Mouse (Mus musculus): ENCODE measurements at regions not wholly inside any gene's neighbourhood (a gene's known extent, or its start where the extent isn't known, plus 50 kb on each side); places are given as distances from the start of the nearest gene placed in this dataset.

- DNase-seq (ENCODE audit: extremely low spot score, low spot score) = no peak
- no peaks in the 10 kb centered on the region for H3K36me3 ChIP-seq (replicated peaks)
- WGBS = 94% methylated on average over 6 of the region's 6 CpGs
- H3K4me3 ChIP-seq = no peak overlapping the region
- no peaks in the 10 kb centered on the region for H3K9me3 ChIP-seq
- H3K4me1 ChIP-seq = no peaks in the 10 kb centered on the region
- H3K27me3 ChIP-seq (ENCODE audit: poor library complexity, severe bottlenecking) = no peaks in the 10 kb centered on the region
- no peak overlapping the region for H3K27ac ChIP-seq
Observed at GRCm38 (mm10) chr12:9091951-9092350, 62.2 kb downstream of the Ttc32 start.

GRCm38 (mm10) chr12:9095061-9095460 is 65.3 kb downstream of the Ttc32 start:
- H3K4me1 ChIP-seq = no peaks in the 10 kb centered on the region
- H3K36me3 ChIP-seq (replicated peaks) = no peaks in the 10 kb centered on the region
- H3K9me3 ChIP-seq = no peaks in the 10 kb centered on the region
- H3K4me3 ChIP-seq = no peak overlapping the region
- no peak for DNase-seq (ENCODE audit: extremely low spot score, low spot score)
- H3K27me3 ChIP-seq (ENCODE audit: poor library complexity, severe bottlenecking) = no peaks in the 10 kb centered on the region
- H3K27ac ChIP-seq = no peak overlapping the region

DNA sequence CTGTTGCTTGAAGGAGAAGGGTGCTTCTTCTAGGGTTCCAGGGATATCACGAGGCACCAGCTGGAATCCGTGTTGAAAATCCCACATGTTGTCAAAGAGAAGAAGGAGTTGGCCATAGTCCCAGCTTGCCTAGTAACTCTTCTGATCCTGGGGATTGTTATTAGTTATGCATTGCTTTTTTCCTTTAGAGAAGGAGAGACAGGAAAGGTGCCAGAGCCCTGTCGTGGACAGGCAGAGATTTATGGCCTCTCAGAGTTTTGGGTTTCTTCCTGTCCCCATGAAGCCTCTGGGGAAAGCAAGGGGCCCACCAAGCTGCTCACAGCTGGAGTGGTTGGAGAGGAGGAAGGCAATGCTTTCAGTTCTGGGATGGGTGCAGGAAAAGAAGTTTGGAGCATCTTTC is 76.6 kb downstream of the Ttc32 start:
- Histone ChIP-seq H3K4me3 (no peak overlapping the region), H3K27me3 (ENCODE audit: poor library complexity, severe bottlenecking) (no peaks in the 10 kb centered on the region), H3K36me3 (replicated peaks) (no peaks in the 10 kb centered on the region), H3K4me1 (no peaks in the 10 kb centered on the region), H3K9me3 (no peaks in the 10 kb centered on the region), H3K27ac (no peak overlapping the region)
- DNase-seq (ENCODE audit: extremely low spot score, low spot score) = no peak
- 73% methylated on average over 3 of the region's 3 CpGs for WGBS

DNA sequence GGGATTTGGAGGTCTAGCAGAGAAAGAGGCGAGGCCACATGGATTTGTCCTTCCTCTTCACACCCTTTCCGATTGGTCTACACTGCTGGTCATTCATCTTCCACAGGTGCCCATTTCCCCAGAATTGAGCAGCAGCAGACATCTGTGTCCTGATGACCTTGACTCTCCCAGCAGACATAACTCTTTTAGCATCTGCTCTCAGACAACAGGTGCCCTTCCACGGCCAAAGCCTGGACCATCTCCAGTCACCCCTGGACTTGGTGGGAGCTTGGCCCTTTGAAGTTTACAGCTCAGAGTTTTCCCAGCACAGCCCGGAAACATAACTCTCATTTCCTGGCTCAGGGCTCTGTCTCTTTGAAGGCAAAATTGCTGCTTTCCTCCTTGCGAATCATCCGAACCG is 80.0 kb downstream of the Ttc32 start:
- Histone ChIP-seq H3K27me3 (ENCODE audit: poor library complexity, severe bottlenecking) (no peaks in the 10 kb centered on the region), H3K4me1 (no peaks in the 10 kb centered on the region), H3K36me3 (replicated peaks) (no peaks in the 10 kb centered on the region), H3K27ac (no peak overlapping the region), H3K4me3 (no peak overlapping the region), H3K9me3 (no peaks in the 10 kb centered on the region)
- DNase-seq (ENCODE audit: extremely low spot score, low spot score) = no peak
- 86% methylated on average over 7 of the region's 7 CpGs for WGBS

DNA sequence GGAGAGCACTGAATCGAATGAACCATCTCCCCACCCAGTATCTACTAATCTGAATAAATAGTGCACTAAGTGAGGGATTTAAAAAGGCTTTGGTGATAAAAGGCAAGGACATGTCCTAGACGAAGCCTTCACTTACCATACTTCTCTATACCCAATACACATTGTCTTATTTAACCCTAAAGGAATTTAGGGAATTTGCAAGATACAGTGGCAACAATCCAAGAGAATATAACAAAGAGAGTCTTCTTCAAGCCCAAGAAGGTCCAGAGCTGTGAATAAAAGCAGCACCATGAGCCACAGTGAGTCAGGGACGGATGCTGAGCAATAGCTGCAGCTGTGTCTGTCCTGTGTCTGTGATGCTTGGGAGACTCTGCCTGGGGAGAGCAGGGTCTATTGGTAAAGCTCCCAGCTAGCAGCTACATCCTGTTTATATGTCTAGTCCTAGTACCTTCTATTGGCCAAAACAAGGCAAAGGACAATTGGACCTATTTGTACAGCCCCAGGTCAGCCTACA is 82.4 kb downstream of the Ttc32 start:
- H3K27me3 ChIP-seq (ENCODE audit: poor library complexity, severe bottlenecking) = no peaks in the 10 kb centered on the region
- no peak for DNase-seq (ENCODE audit: extremely low spot score, low spot score)
- no peak overlapping the region for H3K4me3 ChIP-seq
- no peaks in the 10 kb centered on the region for H3K9me3 ChIP-seq
- H3K27ac ChIP-seq = no peak overlapping the region
- H3K36me3 ChIP-seq (replicated peaks) = no peaks in the 10 kb centered on the region
- 91% methylated on average over 3 of the region's 3 CpGs for WGBS
- no peaks in the 10 kb centered on the region for H3K4me1 ChIP-seq

DNA sequence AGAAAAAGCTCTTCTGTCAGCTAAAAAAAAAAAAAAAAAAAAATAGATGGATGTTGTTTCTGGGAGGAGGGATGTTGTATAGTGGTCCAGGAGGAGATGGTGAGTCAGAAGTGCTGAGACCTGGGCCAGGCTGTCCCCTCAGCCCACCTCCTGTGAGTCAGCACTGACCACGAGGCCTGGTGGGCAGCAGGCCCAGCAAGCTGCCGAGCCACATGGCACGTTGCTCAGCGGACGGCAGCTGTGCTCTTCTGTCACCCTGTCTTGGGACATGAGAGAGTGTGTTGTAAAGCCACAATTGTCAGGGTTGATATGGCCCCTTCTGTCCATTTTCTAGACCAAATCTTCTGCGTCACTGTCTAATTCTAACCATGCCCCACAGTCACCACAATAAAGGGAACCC is 83.9 kb downstream of the Ttc32 start:
- Histone ChIP-seq H3K27me3 (ENCODE audit: poor library complexity, severe bottlenecking) (no peaks in the 10 kb centered on the region), H3K4me3 (no peak overlapping the region), H3K27ac (no peak overlapping the region), H3K36me3 (replicated peaks) (no peaks in the 10 kb centered on the region), H3K4me1 (no peaks in the 10 kb centered on the region), H3K9me3 (no peaks in the 10 kb centered on the region)
- no peak for DNase-seq (ENCODE audit: extremely low spot score, low spot score)
- 82% methylated on average over 6 of the region's 6 CpGs for WGBS

DNA sequence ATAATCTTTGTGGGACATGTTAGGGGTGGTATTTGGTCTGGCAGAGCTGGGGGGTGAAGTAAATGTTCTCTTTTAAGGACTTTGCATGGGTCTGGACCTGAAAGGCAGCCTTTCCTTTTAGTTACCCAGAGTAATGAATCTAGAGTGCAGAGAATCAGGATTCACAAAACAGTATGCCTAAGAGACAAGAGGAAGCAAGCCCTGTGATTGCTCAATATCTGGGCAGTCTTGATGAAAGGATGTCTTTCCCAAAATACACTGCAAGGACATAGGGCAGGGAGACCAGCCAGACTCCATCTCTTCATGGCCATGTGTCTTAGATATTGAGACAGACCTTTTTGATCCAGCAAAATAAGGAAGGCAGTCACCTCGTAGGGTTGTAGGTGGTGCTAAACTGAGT is 84.3 kb downstream of the Ttc32 start:
- DNase-seq (ENCODE audit: extremely low spot score, low spot score) = no peak
- Histone ChIP-seq H3K9me3 (no peaks in the 10 kb centered on the region), H3K4me1 (no peaks in the 10 kb centered on the region), H3K27me3 (ENCODE audit: poor library complexity, severe bottlenecking) (no peaks in the 10 kb centered on the region), H3K4me3 (no peak overlapping the region), H3K27ac (no peak overlapping the region), H3K36me3 (replicated peaks) (no peaks in the 10 kb centered on the region)
- 84% methylated on average over 1 of the region's 1 CpGs for WGBS

DNA sequence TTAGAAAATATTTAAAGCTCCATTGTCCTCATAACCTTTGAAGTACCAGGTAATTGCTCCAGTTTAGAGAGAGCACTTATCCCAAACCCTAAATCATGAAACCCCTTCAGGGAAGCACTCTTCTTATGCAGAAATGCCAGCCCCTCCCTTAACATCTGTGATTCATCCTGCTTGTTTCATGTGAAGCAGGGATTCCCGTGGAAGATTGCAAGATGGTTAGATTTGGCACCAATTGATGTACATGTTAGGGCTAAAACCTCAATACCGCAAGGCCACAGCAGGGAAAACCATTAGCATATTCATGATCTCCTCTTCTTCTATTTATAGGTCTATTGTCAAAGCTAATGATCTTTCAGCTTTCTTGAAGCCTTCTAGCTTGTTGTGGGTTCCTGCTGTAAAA is 88.8 kb downstream of the Ttc32 start:
- no peak for DNase-seq (ENCODE audit: extremely low spot score, low spot score)
- Histone ChIP-seq H3K4me1 (no peaks in the 10 kb centered on the region), H3K36me3 (replicated peaks) (no peaks in the 10 kb centered on the region), H3K27me3 (ENCODE audit: poor library complexity, severe bottlenecking) (no peaks in the 10 kb centered on the region), H3K9me3 (no peaks in the 10 kb centered on the region), H3K4me3 (no peak overlapping the region), H3K27ac (no peak overlapping the region)
- 69% methylated on average over 2 of the region's 2 CpGs for WGBS

GRCm38 (mm10) chr12:9127931-9128550 is 98.2 kb downstream of the Ttc32 start:
- Histone ChIP-seq H3K36me3 (replicated peaks) (no peaks in the 10 kb centered on the region), H3K4me3 (no peak overlapping the region), H3K27me3 (ENCODE audit: poor library complexity, severe bottlenecking) (no peaks in the 10 kb centered on the region), H3K4me1 (peaks cover 4% of the 10 kb centered on the region; the same call in 1 of the 2 replicates), H3K27ac (no peak overlapping the region), H3K9me3 (no peaks in the 10 kb centered on the region)
- 86% methylated on average over 10 of the region's 10 CpGs for WGBS
- peak; percentile 11 for DNase-seq (ENCODE audit: extremely low spot score, low spot score)

DNA sequence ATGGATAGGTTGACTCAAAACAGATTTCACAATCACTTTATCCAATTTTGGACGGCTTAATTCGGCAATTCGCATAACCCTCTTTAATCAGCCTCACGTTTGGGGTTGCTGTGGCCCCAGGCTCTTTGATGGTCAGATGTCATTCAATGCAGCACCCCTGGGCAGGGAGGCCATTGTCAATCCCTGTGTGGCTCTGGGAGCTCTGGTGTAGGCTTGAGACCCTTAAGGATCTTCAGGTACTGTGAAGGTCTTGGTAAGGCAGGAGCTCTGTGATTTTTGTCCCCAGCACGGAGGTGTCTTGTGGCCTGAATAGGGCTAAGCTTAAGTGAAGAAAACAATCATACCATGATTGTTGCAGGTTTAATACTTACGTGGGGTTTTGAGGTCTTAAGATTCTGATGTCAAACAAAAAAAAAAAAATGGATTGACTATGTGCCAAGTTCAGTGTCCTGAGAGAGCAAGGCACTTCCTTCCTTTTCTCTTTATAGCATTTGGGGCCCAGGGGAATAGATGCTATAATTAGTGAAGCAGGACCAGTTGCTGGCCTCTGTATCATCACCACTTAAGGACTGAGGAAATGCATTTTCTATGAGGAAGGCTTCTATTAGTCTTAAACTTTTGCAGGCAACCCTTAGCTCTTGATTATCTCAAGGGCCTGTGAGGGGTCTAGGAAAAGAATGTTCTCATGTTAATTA is 98.9 kb downstream of the Ttc32 start:
- no peak for DNase-seq (ENCODE audit: extremely low spot score, low spot score)
- Histone ChIP-seq H3K27ac (no peak overlapping the region), H3K9me3 (no peaks in the 10 kb centered on the region), H3K36me3 (replicated peaks) (no peaks in the 10 kb centered on the region), H3K27me3 (ENCODE audit: poor library complexity, severe bottlenecking) (no peaks in the 10 kb centered on the region), H3K4me1 (peaks cover 4% of the 10 kb centered on the region; the same call in 1 of the 2 replicates), H3K4me3 (no peak overlapping the region)
- WGBS = 68% methylated on average over 6 of the region's 6 CpGs

GRCm38 (mm10) chr12:9132621-9133020 is 102.8 kb downstream of the Ttc32 start:
- no peaks in the 10 kb centered on the region for H3K27me3 ChIP-seq (ENCODE audit: poor library complexity, severe bottlenecking)
- DNase-seq (ENCODE audit: extremely low spot score, low spot score) = no peak
- no peaks in the 10 kb centered on the region for H3K36me3 ChIP-seq (replicated peaks)
- H3K9me3 ChIP-seq = no peaks in the 10 kb centered on the region
- H3K4me1 ChIP-seq = peaks cover 4% of the 10 kb centered on the region; the same call in 1 of the 2 replicates
- no peak overlapping the region for H3K27ac ChIP-seq
- H3K4me3 ChIP-seq = no peak overlapping the region

DNA sequence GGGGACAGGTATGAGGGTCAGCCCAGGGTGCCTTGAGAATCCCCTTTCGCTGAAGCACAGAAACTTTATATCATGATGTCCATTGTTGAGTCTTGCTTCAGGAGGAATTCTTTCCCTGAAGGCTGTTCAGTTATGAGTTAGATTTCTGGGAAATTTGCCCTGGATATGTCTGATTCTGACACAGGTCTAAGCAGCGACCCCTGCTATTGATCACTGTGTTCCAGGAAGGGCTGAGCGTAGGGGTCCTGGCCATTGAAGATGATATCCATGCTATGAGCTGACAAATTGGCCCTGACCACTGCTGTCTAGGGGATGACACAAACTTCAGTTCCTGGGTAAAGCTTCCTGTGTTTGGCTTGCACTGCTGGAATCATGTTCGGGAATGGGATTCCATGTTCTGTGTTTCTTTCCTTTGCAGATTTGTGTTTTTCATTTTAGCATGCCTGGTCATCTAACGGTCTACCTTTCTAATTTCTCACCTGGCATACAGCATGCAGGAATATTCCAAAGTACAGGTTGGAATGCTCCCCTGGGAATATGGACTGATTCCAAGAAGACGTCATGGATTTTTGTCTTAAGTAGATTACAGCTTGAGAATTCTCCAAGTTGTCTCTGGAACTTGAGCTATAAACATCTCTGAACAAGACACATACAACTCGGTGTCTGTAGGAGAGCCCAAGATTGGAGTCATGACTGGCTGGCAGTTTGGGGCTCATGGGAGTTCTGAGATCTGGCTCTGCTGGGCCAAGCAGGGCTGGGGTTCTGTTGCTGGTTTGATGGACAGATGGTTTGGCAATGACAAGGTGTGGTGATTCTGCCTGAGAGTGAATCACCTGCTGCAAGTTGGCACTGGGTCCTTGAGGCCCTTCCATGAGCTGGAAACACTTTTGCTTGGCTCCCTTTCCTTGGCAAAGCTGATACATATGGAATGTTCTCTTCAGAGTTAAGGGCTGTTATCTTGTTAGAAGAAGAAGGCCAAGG is 104.4 kb downstream of the Ttc32 start:
- H3K4me1 ChIP-seq = peaks cover 4% of the 10 kb centered on the region; the same call in 1 of the 2 replicates
- WGBS = 92% methylated on average over 7 of the region's 7 CpGs

DNA sequence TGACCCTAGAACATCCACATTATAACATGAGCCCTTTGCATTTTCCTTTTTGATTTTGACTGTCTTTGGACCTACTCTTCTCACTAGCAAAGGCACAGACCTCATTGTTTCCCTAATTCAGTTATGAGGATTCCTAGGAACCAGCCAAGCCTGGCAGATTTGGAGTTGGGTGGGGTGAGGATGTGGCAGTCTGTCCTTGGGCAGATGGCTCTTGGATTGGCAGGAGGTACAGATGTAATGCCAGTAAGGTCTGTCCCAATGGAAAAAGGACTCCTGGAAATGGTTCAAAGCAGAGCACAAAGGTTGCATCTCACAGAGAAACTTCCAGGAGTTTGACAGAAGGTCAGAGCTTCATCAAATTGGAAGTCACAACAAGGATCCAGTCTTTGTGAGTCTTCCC is 121.2 kb downstream of the Ttc32 start:
- Histone ChIP-seq H3K9me3 (no peaks in the 10 kb centered on the region), H3K36me3 (replicated peaks) (no peaks in the 10 kb centered on the region), H3K27ac (no peak overlapping the region), H3K4me1 (no peaks in the 10 kb centered on the region), H3K4me3 (no peak overlapping the region), H3K27me3 (ENCODE audit: poor library complexity, severe bottlenecking) (no peaks in the 10 kb centered on the region)
- DNase-seq (ENCODE audit: extremely low spot score, low spot score) = no peak

More for the DNA sequence above, 104.4 kb downstream of the Ttc32 start:
- Histone ChIP-seq H3K9me3 (no peaks in the 10 kb centered on the region), H3K36me3 (replicated peaks) (no peaks in the 10 kb centered on the region), H3K27me3 (ENCODE audit: poor library complexity, severe bottlenecking) (no peaks in the 10 kb centered on the region), H3K27ac (no peak overlapping the region), H3K4me3 (no peak overlapping the region)
- DNase-seq (ENCODE audit: extremely low spot score, low spot score) = no peak

Measured in forebrain, embryonic 10.5 days (tissue).